Mouse (Mus musculus) kidney, postnatal 14 days (tissue): ENCODE data around the gene Fhl2.
"Not testable (repeated sequence)": the region's sequence is repeated elsewhere in the genome, so short reads cannot be mapped to it uniquely, and the experiment has no call there.

Source experiments
- DNase-seq: peaks from one replicate; pipeline ENCODE4 v3.0.0; 2022; ENCODE audit warnings: mixed read lengths

The Fhl2 gene

GRCm38 (mm10) chr1:43147474-43147873 is 49.3 kb downstream of the Fhl2 start:
- DNase-seq = peak; percentile 38

- DNase-seq = no peak
Measured at GRCm38 (mm10) chr1:43145388-43145787, 51.4 kb downstream of the Fhl2 start.

GRCm38 (mm10) chr1:43144338-43144906 is 52.4 kb downstream of the Fhl2 start:
- DNase-seq = no peak

GRCm38 (mm10) chr1:43143791-43144190 is 53.0 kb downstream of the Fhl2 start:
- DNase-seq = no peak

- DNase-seq = peak; percentile 54
Measured at GRCm38 (mm10) chr1:43143284-43143683, 53.5 kb downstream of the Fhl2 start.

GRCm38 (mm10) chr1:43142849-43143248 is 53.9 kb downstream of the Fhl2 start:
- no peak for DNase-seq

- no peak for DNase-seq
Measured at GRCm38 (mm10) chr1:43141555-43141961, 55.2 kb downstream of the Fhl2 start.

GRCm38 (mm10) chr1:43139587-43140266 is 57.1 kb downstream of the Fhl2 start:
- peak; percentile 91 for DNase-seq

GRCm38 (mm10) chr1:43138268-43138812 is 58.4 kb downstream of the Fhl2 start:
- DNase-seq = no peak

- DNase-seq = no peak
Measured at GRCm38 (mm10) chr1:43137334-43137733, 59.5 kb downstream of the Fhl2 start.

GRCm38 (mm10) chr1:43136488-43137029 is 60.2 kb downstream of the Fhl2 start:
- DNase-seq = not testable (repeated sequence)

GRCm38 (mm10) chr1:43131591-43131990 is 65.2 kb downstream of the Fhl2 start:
- DNase-seq = no peak

GRCm38 (mm10) chr1:43130219-43130981 is 66.4 kb downstream of the Fhl2 start:
- DNase-seq = no peak

GRCm38 (mm10) chr1:43127820-43128610 is 68.8 kb downstream of the Fhl2 start:
- no peak for DNase-seq

- no peak for DNase-seq
Measured at GRCm38 (mm10) chr1:43127196-43127595, 69.6 kb downstream of the Fhl2 start.

- no peak for DNase-seq
Measured at GRCm38 (mm10) chr1:43124726-43125125, 72.1 kb downstream of the Fhl2 start.

GRCm38 (mm10) chr1:43122616-43123015 is 74.2 kb downstream of the Fhl2 start:
- no peak for DNase-seq

- no peak for DNase-seq
Measured at GRCm38 (mm10) chr1:43120950-43121349, 75.8 kb downstream of the Fhl2 start.

GRCm38 (mm10) chr1:43117435-43117834 is 79.3 kb downstream of the Fhl2 start:
- peak; percentile 62 for DNase-seq

GRCm38 (mm10) chr1:43112882-43113281 is 83.9 kb downstream of the Fhl2 start:
- peak; percentile 79 for DNase-seq

- DNase-seq = peak; percentile 56
Measured at GRCm38 (mm10) chr1:43110556-43110955, 86.2 kb downstream of the Fhl2 start.

- no peak for DNase-seq
Measured at GRCm38 (mm10) chr1:43108729-43109128, 88.1 kb downstream of the Fhl2 start.
